Mouse (Mus musculus) limb, embryonic 14.5 days (tissue): Measurements from ENCODE around the gene Foxn3. TPM values are rescaled to one million over a fixed set of nuclear protein-coding genes. Genes with fewer than 3 reads are reported as not detected.

Source experiments
- ATAC-seq: fragments of 200-750 bp; cut with Nextera tagmentation; 2 replicates; pipeline ENCODE4 v1.8.0; 2017; ENCODE audit warnings: low read depth, moderate number of reproducible peaks, moderate TSS enrichment; ENCODE audit not compliant: low FRiP score
- DNase-seq: peaks from one replicate; pipeline ENCODE4 v3.0.0-alpha.2; 2015; ENCODE audit warnings: low spot score
- H3K27ac ChIP-seq: fragments of 300-500 bp; sonication (generic); replicated peaks from 2 replicates; pipeline ENCODE4 v1.5.1; 2014; ENCODE audit warnings: low read depth, mild to moderate bottlenecking, low read length, moderate library complexity, mixed read lengths
- H3K27me3 ChIP-seq: fragments of 300-500 bp; sonication (generic); 2 replicates; pipeline ENCODE4 v1.6.1; 2014; ENCODE audit warnings: low read length, mixed read lengths; ENCODE audit not compliant: control insufficient read depth, insufficient read depth
- H3K36me3 ChIP-seq: fragments of 300-500 bp; sonication (generic); 2 replicates; pipeline ENCODE4 v1.6.1; 2014; ENCODE audit warnings: mild to moderate bottlenecking, low read length, moderate library complexity, mixed read lengths; ENCODE audit not compliant: control insufficient read depth, insufficient read depth
- H3K4me1 ChIP-seq: fragments of 300-500 bp; sonication (generic); 2 replicates; pipeline ENCODE4 v1.6.1; 2014; ENCODE audit warnings: antibody characterized with exemption, low read length, mixed read lengths; ENCODE audit not compliant: control insufficient read depth, insufficient read depth
- H3K4me2 ChIP-seq: fragments of 300-500 bp; sonication (generic); replicated peaks from 2 replicates; pipeline ENCODE4 v1.6.1; 2014; ENCODE audit warnings: low read depth, mild to moderate bottlenecking, low read length, moderate library complexity; ENCODE audit not compliant: severe bottlenecking
- H3K4me3 ChIP-seq: fragments of 300-500 bp; sonication (generic); replicated peaks from 2 replicates; pipeline ENCODE4 v1.5.1; 2014; ENCODE audit warnings: low read length
- H3K9ac ChIP-seq: fragments of 300-500 bp; sonication (generic); 2 replicates; pipeline ENCODE4 v1.6.1; 2014; ENCODE audit warnings: mild to moderate bottlenecking, low read depth, low read length, moderate library complexity; ENCODE audit not compliant: severe bottlenecking
- H3K9me3 ChIP-seq: fragments of 300-500 bp; sonication (generic); 2 replicates; pipeline ENCODE4 v1.6.1; 2016; ENCODE audit warnings: low read length; ENCODE audit not compliant: control insufficient read depth
- POLR2A ChIP-seq: fragments of 200-500 bp; IDR thresholded peaks from 2 replicates; pipeline ENCODE4 v1.8.0; 2012; ENCODE audit warnings: inconsistent platforms, mild to moderate bottlenecking, moderate library complexity, borderline replicate concordance; ENCODE audit not compliant: insufficient read depth, insufficient read length; ENCODE audit errors: extremely low read depth
- WGBS: fragments of 180-500 bp; shearing (Covaris S2); extraction: QIAGEN DNeasy Blood & Tissue Kit; methylation state at CpG from one replicate; pipeline ENCODE4 v1.1.7; 2014; 5-methylcytosine and 5-hydroxymethylcytosine counted together
- polyA plus RNA-seq, 2 experiments: library from polyadenylated mRNA; depleted of rRNA in 1 of 2; stranded (reverse) in 1 of 2; unstranded in 1 of 2; fragments of >200 nt; fragmentation: Nextera tagmentation in 1 of 2; extraction: Ambion mirVana in 1 of 2; gene quantifications; 2 replicates each; pipeline versions ENCODE4 v1.2.1 to v1.2.3; 2012 to 2014

The Foxn3 gene
- polyA plus RNA-seq, 2 experiments: 27.6 to 118 TPM

DNA sequence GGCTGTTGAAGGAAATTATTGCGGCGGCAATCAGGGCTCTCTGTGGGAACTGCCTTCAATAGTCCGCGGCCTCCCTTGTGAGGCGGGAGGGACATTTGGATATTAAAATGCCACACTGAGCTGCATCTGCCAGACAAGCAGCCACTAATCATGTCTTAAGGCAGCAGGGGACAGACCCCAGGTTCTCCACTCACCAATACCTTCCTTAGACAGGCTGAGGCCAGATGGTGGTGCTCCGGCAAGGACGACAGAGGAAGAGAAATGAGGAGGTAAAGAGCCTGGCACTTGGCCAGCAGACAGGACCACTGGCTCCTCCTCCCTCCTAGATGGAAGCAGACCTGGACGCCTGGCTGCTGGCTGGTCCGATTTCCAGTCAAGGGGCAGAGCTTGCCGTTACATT, 409.7 kb downstream of the Foxn3 start:
- no peak for ATAC-seq
- H3K4me2 ChIP-seq: peak overlapping the region; percentile 30
- no peak for TF ChIP-seq POLR2A
- 17% methylated on average over 10 of the region's 10 CpGs for WGBS
- no peaks in the 10 kb centered on the region for H3K27me3 ChIP-seq
- no peak overlapping the region for H3K27ac ChIP-seq
- peaks cover 5% of the 10 kb centered on the region; the same call in 1 of the 2 replicates for H3K9me3 ChIP-seq
- no peaks in the 10 kb centered on the region for H3K36me3 ChIP-seq
- no peak overlapping the region for H3K4me3 ChIP-seq
- peak; percentile 51 for DNase-seq
- H3K9ac ChIP-seq: no peak overlapping the region; the same call in 1 of the 2 replicates
- H3K4me1 ChIP-seq: peaks cover 10% of the 10 kb centered on the region

DNA sequence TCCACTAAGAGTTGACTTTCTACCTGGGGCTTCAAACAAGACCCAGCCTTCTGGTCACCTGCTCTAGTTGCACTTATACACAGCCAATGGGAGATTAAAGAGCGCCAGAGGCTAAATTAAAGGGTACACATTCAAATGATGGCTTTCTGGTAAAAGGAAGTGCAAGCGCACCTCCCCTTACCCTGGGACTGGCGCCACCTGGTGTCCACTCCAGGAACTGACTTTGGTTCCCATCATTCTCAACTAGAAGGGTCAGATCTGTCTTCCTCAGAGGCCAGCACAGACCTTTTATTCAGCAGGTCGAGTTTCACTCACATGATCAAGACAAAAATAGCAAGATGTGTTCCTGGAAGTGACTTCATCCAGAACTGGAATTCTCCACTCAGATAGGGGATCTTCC, 413.3 kb downstream of the Foxn3 start:
- no peaks in the 10 kb centered on the region for H3K27me3 ChIP-seq
- WGBS: 46% methylated on average over 4 of the region's 4 CpGs
- no peak for TF ChIP-seq POLR2A

GRCm38 (mm10) chr12:99149193-99149592, 414.2 kb downstream of the Foxn3 start:
- DNase-seq (no peak), ATAC-seq (no peak)
- Histone ChIP-seq H3K4me3 (no peak overlapping the region), H3K4me1 (peaks cover 7% of the 10 kb centered on the region), H3K27me3 (no peaks in the 10 kb centered on the region), H3K4me2 (no peak overlapping the region), H3K27ac (no peak overlapping the region), H3K36me3 (no peaks in the 10 kb centered on the region), H3K9me3 (peaks cover 5% of the 10 kb centered on the region; the same call in 1 of the 2 replicates), H3K9ac (no peak overlapping the region)
- no peak for TF ChIP-seq POLR2A
- WGBS: 89% methylated on average over 6 of the region's 6 CpGs

More for the DNA sequence above, 413.3 kb downstream of the Foxn3 start:
- no peak overlapping the region for H3K9ac ChIP-seq
- H3K36me3 ChIP-seq: no peaks in the 10 kb centered on the region
- no peak overlapping the region for H3K4me3 ChIP-seq
- no peak overlapping the region for H3K4me2 ChIP-seq
- H3K4me1 ChIP-seq: peaks cover 10% of the 10 kb centered on the region
- H3K27ac ChIP-seq: no peak overlapping the region
- ATAC-seq (no peak), DNase-seq (no peak)
- peaks cover 5% of the 10 kb centered on the region; the same call in 1 of the 2 replicates for H3K9me3 ChIP-seq
